Mouse (Mus musculus) kidney, postnatal 10 days (tissue): ENCODE data around the gene Cftr.

Source experiments
- DNase-seq: peaks from one replicate; pipeline ENCODE4 v3.0.0; 2021; ENCODE audit warnings: mixed read lengths

The Cftr gene

GRCm38 (mm10) chr6:18322950-18323349 lies 152.5 kb downstream of the Cftr start:
- DNase-seq = no peak

GRCm38 (mm10) chr6:18335393-18335792 lies 164.9 kb downstream of the Cftr start:
- DNase-seq = no peak

GRCm38 (mm10) chr6:18338307-18338706 lies 167.8 kb downstream of the Cftr start:
- no peak for DNase-seq

GRCm38 (mm10) chr6:18344272-18344671 lies 173.8 kb downstream of the Cftr start:
- no peak for DNase-seq

- no peak for DNase-seq
Measured at GRCm38 (mm10) chr6:18349153-18349858, 178.8 kb downstream of the Cftr start.

- DNase-seq = no peak
Measured at GRCm38 (mm10) chr6:18360154-18360553, 189.7 kb downstream of the Cftr start.

- no peak for DNase-seq
Measured at GRCm38 (mm10) chr6:18360955-18361354, 190.5 kb downstream of the Cftr start.

GRCm38 (mm10) chr6:18362232-18362631 lies 191.7 kb downstream of the Cftr start:
- DNase-seq = no peak

GRCm38 (mm10) chr6:18369054-18369453 lies 198.6 kb downstream of the Cftr start:
- no peak for DNase-seq

- DNase-seq = no peak
Measured at GRCm38 (mm10) chr6:18369723-18370122, 199.2 kb downstream of the Cftr start.
